Mouse (Mus musculus): Measurements from ENCODE around the gene Igsf21. TPM values are rescaled to one million over a fixed set of nuclear protein-coding genes. Genes with fewer than 3 reads are reported as not detected.

The Igsf21 gene
- total RNA-seq, 2 experiments from 2014 or later = 80.4 to 103 TPM

DNA sequence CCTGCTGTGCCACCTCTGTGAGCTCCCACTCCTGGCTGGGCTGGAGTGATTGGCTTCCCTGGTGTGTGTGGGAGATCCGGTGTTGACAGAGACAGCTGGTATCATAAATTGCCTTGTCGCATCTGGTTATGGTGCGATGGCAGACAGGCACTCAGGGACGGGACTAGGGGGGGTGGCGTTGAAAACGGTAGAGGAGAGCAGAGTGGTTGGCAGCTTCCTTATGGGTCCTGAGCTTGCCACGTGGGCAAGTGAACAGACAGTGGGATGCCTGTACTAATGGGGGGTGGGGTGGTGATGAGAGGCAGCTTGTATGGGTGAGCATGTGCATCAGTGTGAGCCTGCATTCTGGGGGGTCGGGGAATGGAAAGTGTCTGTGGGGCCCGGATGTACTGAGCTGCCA is 130.8 kb downstream of the Igsf21 start:
- intact Hi-C loops (cut with DNase I) = no loop called here
- peak; percentile 33 to 35 for DNase-seq (ENCODE audit: low spot score in 2 of 2)

DNA sequence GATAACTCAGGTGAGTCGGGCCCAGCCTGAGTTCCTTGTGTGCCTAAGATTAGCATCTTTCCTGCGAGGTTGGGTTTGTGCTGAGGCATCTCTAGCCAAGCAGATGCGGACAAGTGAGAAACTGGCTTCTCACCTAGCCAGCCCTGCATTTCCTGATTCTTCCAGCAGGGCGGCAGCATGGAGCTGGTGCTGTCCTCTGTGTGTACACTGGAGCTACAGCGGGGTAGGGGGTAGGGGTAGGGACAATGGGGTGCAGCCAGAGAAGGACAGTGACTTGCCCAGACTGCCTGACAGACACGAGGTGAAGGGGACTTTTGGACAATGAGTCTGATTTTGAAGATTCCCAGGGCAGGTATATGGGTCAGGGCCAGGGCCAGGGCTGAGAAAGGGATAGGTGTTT is 131.5 kb downstream of the Igsf21 start:
- intact Hi-C loops (cut with DNase I) = no loop called here
- DNase-seq (ENCODE audit: low spot score in 2 of 2) = no peak

DNA sequence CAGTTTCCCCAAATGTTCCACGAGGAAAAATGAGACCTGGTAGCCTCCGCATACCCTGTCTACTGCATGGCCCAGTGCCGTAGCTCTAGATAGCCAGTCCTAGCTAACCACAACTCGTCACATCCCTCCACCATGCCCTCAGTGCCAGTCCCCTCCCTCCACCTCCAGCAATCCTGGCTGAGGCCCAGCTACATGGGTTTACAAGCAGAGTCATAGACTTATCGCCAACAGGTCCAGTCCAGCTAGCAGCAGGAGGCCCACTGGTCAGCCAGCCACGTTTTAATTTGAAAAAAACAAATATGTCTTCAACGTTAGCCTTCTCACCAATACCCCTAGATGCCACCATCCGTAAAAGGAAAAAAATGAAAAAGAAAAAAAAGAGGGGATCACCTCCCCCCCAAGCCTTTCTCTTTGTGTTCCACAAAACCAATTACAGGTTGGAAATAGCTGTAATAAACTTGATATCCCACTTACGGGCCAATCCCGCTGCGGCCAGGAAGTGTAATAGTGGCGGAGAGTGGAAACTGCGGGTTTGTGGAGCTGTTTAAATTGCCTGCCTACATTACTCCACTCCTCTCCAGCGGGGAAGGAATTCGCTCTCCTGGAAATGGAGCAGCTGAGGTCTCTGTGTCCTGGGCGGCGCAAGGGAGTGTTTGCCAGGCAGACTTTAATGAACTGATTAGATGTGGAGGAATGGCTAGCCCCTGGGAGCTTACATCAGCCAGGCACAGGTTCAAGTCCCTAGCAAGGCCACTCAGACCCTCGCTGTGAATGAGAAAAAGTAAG is 132.7 kb downstream of the Igsf21 start:
- intact Hi-C loops (cut with DNase I) = no loop called here
- no peak for DNase-seq (ENCODE audit: low spot score in 2 of 2)

DNA sequence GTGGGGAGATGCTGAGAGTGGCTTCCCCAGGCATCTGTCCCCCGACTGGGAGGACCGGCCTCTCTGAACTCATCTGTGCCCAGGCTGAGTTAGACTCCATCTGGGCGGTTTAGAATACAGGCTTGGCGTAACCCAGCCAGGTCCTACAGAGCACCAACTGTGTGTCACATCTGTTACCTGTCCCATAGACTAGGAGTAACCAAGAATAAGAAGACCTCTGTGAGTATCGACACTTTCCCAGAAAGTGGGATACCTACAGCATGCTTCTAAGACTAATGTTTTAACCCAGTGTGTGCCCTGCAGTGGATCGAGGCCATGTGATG is 137.0 kb downstream of the Igsf21 start:
- intact Hi-C loops (cut with DNase I) = loop anchor here (10.0 kb wide), 2 partner anchors 135 to 435 kb away; partner anchors contain the start of gene Igsf21
- no peak for DNase-seq (ENCODE audit: low spot score in 2 of 2)

DNA sequence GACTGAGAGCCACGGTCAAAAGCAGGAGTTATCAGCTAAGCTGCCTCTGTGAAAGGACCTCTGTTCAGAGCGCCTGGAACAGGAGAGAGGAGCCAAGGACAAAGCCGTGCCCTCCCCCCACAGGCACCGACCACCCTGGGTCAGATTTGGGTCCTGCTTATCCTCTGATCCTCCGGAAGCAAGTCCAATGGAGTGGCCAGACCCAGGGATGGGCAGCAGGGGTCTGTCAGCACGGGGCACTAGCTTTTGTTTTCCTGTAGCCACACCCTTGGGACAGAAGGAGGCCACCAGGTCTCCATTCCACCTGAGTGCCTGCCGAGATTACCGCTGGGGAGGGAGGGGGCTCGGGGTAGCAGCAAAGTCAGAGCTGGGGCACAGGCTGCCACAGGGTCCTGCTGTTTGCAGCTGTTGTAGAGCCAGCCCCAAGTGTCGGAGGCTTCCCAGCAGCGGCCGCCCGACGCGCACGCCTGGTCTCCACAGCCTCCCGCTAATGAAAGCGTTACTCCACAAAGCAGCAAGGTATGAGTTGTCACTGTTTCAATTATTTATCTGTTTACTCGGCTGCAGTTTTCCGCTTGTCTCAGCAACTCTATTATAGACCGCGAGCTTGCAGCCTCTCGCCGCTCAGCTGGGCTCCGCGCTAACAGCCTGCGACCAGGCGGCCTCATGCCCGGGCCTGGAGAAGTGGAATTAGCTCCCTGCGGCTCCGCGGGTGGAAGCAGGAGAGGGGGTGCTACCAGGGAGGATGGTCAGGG is 137.5 kb downstream of the Igsf21 start:
- DNase-seq (ENCODE audit: low spot score in 2 of 2) = no peak
- intact Hi-C loops (cut with DNase I) = loop anchor here (10.0 kb wide), 2 partner anchors 136 to 436 kb away; partner anchors contain the start of gene Igsf21

DNA sequence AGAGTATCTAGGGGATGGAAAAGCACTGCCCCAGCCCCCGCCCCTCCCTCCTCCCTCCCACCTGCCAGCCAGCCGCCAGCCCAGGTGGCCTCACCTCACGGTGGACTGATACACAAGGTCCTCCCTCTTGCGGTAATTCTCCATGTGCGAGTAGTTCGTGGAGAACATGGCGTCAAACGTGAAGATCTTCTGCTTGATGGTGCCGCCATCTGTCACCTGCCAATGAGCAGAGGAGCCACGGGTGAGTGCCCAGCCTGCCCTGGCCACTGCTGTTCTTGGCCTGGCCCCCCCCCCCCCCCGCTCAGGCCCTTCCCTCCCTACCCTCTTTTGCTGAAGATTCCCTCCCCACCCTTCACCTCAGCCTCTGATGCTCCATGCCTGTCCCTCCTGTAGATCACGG is 139.4 kb downstream of the Igsf21 start:
- no peak for DNase-seq (ENCODE audit: low spot score in 2 of 2)
- intact Hi-C loops (cut with DNase I) = loop anchor here (10.0 kb wide), 2 partner anchors 138 to 438 kb away; partner anchors contain the start of gene Igsf21

DNA sequence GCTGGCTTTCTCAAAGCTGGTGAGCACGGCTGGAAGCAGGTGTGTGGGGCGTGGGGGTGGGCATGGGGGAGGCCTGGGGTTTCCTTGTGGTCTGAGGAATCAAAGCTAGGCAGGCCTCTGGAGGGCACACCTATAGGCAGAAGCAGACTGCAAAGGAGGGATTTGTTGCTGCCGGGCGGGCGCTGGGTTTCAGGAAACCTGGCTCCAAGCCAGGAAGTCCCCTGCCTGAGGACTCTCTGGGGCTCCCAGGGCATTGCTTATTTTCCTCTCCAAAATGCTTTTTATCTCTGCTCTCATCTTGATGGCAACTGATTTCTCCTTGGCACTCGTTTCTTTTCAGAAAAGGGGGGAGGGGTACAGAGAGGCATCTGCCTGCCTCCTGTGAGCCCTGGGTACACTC is 141.8 kb downstream of the Igsf21 start:
- intact Hi-C loops (cut with DNase I) = loop anchor here (10.0 kb wide), 2 partner anchors 140 to 440 kb away; partner anchors contain the start of gene Igsf21
- no peak for DNase-seq (ENCODE audit: low spot score in 2 of 2)

DNA sequence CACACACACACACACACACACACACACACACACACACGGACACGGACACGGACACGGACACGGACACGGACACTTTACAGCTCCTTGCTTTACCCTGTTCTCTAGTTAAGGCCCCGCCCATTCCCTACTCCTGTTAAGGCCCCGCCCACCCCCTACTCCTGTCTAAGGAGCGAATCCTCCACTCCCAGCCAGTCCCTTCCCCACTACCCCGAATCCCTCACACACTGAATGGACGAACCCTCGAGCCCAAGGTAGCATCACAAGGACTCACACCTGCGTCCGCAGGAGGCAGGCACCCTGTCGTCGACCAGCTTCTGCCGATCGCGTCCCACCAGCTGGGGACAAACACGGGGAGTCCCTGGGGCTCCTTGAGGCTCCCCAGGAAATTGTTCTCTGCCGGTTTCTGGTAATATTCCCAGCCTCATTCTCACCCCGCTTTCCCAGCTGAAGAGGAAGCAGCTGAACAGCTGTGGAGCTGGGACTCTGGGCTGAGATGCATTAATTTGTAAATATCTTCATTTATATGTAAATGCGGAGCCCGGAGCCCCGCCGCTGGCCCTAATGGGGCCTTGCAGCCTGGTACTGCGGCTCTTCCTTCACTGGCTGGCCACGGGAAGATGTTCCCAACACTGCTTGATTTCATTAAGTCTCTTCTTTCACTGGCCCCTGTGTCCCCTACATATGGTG is 143.1 kb downstream of the Igsf21 start:
- intact Hi-C loops (cut with DNase I) = loop anchor here (10.0 kb wide), 2 partner anchors 141 to 441 kb away; partner anchors contain the start of gene Igsf21
- DNase-seq (ENCODE audit: low spot score in 2 of 2) = no peak

DNA sequence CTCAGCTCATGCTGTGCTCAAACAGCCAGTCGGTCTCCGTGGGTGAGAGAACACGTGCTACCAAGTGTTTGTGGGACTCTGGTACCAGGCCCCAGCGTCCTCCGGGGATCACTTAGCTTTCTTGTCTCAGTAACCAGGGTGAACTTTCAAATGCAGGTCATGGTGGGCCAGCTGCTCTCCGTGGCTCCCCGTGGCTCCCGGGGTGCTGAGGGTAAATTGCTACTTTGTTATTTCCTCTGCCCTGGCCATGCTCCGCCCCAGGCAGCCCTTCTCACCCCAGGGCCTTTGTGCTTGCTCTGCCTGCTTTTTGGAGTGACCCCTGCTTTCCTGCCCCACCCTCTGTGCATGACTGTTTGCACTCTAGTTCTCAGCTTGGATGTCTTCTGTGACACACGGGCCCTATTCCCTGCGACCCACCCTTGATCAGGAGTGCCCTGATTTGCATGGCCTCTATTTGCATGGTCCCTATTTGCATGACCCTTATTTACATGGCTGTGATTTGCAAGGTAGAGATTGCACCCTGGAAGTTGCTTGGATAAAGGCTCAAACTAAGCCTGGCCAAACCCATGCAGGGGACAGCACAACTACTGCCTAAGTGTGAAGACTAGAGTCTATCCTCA is 143.9 kb downstream of the Igsf21 start:
- no peak for DNase-seq (ENCODE audit: low spot score in 2 of 2)
- intact Hi-C loops (cut with DNase I) = loop anchor here (10.0 kb wide), 2 partner anchors 142 to 442 kb away; partner anchors contain the start of gene Igsf21

DNA sequence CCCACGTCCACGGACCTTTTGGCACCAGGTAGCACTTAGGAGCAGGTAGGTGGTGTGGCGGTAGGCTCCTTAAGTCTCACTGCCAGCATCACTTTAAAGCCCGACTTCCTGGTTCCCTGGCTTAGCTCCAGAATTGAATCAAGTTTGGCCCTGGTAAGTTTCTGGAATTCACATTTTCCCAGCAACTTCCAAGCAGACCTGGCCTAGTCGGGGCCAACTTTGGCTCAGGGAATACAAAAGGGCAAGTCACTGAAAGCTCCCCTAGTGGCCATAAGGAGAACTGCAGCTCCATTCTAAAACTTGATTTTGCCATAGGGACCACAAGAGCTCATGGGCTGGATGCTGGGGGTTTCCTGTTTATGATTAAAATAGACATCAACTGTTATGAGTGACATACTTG is 145.5 kb downstream of the Igsf21 start:
- no peak for DNase-seq (ENCODE audit: low spot score in 2 of 2)
- intact Hi-C loops (cut with DNase I) = loop anchor here (10.0 kb wide), 2 partner anchors 144 to 444 kb away; partner anchors contain the start of gene Igsf21

DNA sequence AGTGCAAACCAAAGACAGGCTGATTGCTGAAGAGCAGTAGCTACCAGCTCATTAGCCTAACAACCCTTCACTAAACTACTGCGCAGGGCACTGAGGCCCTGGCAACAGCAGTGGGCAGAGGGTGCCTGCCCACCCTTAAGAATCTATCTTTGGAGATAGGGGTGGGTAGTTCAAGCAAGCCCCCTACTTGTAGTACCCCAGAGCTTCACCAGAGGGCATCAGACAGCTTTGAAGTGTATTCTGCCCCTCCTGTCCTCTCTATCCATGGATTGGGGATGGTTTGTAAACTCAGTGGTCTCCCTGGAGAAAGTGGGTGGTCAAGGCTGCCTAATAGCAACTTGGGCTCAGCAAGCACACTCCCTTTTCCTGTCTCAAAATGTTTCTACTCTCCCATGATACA is 146.4 kb downstream of the Igsf21 start:
- intact Hi-C loops (cut with DNase I) = loop anchor here (10.0 kb wide), 2 partner anchors 145 to 445 kb away; partner anchors contain the start of gene Igsf21
- peak in 1 of 2 experiments; percentile 37 for DNase-seq (ENCODE audit: low spot score in 2 of 2)

DNA sequence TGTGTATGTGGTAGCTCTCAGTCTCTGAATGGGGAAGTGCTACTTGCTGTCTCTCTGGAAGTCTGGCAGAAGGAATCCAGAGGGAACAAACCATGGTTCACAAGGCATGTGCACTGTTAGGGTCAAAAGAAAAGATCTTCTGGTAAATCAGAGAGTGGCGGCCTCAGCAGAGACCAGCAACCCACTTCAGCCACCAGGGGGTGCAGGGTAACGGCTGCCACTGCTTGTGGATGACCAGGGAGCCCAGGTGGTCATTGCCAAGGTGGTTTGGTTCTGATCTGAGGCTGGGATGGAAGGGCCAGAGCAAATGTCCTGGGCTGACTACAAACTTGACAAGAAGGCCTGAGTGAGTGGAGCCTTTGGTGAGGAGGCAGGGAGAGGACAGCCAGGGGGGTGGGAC is 150.3 kb downstream of the Igsf21 start:
- intact Hi-C loops (cut with DNase I) = no loop called here
- DNase-seq (ENCODE audit: low spot score in 2 of 2) = no peak

DNA sequence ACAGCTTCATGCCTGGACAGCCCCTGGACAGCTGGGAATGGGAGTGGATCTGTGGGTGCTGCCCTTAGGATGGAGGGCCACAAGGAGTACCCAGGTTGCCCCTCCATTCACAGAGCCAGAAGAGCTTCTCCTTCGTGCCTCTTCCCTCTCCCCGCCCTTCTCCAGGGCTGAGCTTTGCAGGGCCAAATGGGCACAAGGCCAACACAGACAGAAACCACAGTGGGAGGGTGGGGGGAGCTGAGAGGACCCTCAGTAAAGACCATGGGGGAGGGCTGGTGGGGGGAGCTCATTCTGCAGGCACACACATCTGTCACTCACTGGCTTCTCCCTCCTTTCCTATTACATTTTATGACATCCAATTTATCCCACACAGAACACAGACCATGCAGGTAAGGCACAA is 151.7 kb downstream of the Igsf21 start:
- intact Hi-C loops (cut with DNase I) = no loop called here
- DNase-seq (ENCODE audit: low spot score in 2 of 2) = no peak

DNA sequence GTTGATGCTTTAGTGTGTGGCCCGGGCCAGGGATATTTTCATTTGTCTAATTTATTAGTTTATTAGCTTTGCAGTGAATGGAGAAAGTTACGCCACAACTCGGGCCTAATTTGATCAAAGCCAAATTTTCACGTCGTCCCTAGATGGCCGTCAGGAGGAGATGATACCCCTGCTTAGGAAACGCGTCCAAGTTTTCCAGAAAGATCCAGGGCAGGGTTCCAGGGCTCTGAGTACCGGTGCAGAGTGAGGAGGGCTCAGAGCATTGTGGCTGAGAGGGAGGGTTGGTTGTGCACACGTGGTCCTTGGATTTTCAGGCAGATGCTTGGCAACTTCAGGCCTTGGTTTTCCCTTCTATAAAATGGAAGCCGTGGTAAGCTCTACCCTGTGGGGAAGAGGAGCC is 154.2 kb downstream of the Igsf21 start:
- no peak for DNase-seq (ENCODE audit: low spot score in 2 of 2)
- intact Hi-C loops (cut with DNase I) = no loop called here

DNA sequence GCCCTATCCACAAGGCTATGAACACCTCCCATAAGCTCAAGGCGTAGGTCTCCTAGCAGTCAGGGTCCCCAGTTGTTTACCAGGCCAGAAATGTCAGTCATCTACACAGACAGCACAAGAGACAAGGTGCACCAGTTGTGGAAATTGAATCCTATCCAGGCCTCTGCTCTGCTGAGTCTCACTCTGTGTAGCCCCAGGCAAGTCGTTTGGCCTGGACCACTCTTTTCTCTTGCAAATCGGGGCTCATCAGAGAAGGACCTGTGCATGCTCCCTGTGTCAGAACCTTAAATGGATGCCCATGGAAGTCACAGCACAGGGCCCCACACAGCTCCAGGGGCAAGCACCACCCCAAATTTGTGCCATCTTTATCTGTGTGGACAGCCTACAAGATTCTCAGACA is 154.9 kb downstream of the Igsf21 start:
- no peak for DNase-seq (ENCODE audit: low spot score in 2 of 2)
- intact Hi-C loops (cut with DNase I) = no loop called here

DNA sequence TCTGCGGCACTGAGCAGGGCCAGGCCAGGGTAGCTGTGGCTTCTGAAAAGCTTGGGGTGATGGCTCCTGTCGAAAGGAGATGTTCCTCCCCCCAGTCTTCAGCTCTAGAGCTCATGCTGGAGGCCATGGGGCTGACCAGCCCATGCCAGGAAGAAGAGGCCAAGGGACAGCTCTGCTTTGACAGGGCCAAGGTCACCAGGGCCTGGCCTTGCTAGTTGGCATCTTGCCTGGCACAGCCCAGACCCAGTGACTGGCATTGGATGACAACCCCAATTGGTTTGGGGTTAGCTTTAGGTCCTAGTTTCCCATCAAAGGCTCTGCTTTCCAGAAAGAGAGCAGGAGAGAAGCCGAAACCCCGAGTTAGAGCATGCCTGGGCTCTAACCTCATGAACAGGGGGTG is 156.9 kb downstream of the Igsf21 start:
- intact Hi-C loops (cut with DNase I) = no loop called here
- DNase-seq (ENCODE audit: low spot score in 2 of 2) = no peak

DNA sequence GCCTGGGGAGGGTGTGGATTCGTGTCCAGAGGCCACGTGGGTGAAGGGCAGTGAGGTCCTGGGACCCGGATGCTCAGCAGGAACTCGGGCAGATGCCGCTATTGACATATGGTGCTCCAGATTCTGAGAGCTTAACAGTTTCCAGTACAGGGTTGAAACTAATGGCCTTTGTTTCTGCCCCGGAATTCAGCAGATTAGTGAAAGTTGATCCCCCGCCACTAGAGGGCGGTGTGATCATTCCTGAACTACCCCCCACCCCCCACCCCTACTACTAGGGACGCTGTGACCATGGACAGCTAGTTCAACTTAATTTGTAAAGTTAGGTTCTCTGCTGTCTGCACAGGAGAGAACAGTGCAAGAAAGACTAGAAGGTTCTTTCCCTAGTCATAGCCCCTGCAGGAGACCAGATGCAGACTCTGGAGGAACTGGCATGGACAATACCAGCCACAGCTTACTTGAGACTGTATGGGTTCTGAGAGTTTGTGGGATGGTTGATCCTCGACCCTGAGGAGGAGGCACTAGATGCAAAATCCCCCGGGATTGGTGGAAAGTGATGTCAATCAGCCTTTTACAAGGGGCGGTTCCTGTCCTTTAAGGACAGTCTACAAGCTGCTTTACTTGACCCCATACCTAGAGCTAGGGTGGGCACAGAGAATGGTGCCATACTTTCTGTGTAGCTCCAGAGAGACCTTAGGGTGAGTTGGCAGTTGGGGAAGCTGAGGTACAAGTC is 157.7 kb downstream of the Igsf21 start:
- DNase-seq (ENCODE audit: low spot score in 2 of 2) = no peak
- intact Hi-C loops (cut with DNase I) = no loop called here

DNA sequence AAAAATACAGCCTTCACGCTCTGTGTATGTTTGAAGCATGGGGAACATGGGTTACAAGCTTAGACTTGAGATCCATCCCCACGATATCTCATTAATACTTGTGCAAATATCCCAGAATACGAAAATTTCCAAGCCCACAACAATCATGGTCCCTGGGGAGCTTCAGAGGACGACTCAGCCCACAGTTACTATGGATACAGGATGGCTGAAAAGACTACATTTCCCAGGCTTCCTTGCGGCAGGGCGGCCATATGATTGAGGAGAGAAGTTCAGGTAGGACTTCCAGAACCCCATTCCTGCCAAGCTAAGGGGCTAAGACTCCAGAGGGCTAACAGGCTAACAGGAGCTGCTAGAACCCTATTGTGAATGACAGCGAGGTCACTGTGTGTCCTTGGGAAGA is 160.4 kb downstream of the Igsf21 start:
- no peak for DNase-seq (ENCODE audit: low spot score in 2 of 2)
- intact Hi-C loops (cut with DNase I) = no loop called here

DNA sequence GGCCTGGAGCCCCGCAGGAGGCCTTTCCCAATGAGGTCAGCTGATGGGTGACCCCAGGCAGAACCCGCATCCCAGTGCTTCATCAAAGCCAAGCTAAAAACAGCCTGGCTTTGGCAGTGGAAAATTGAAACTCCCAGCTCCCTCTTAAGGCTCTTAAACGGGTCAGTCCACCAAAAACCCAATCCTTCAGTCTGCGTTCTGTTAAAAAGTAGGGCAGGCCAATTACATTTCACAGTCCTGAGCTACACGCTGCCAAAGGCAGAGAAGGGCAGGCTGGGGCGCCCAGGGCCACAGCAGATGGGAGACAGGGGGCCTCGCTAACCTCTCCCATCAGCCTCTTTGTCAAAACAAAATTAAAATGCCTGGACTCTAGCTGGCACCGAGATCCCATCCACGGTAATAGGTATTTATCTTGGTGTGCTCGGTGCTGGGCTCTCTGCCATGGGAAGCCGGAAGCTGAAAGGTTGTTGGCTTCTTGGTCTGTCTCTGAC is 162.0 kb downstream of the Igsf21 start:
- intact Hi-C loops (cut with DNase I) = no loop called here

More for the DNA sequence above, 162.0 kb downstream of the Igsf21 start:
- no peak for DNase-seq (ENCODE audit: low spot score in 2 of 2)
